Mouse (Mus musculus) CH12.LX (cell line): ENCODE measurements at regions not wholly inside any gene's neighbourhood (a gene's known extent, or its start where the extent isn't known, plus 50 kb on each side); places are given as distances from the start of the nearest gene placed in this dataset.

Experiments used
- DNase-seq: peaks from one replicate; pipeline ENCODE4 v3.0.0-alpha.2; 2013; ENCODE audit errors: extremely low read depth
- H3K27ac ChIP-seq: 2 replicates; pipeline ENCODE4 v1.5.1; 2012; ENCODE audit warnings: low read depth, mild to moderate bottlenecking, control low read depth, moderate library complexity; ENCODE audit not compliant: insufficient read depth
- H3K27me3 ChIP-seq: replicated peaks from 2 replicates; pipeline ENCODE3; 2012; ENCODE audit warnings: inconsistent platforms
- H3K36me3 ChIP-seq, 2 experiments: replicated peaks in 1 of 2; 2 replicates each; pipeline versions ENCODE3 to v1.6.1; 2012; ENCODE audit warnings: inconsistent platforms in 1 of 2, low read length in 1 of 2, mild to moderate bottlenecking in 1 of 2, mixed read lengths in 1 of 2, moderate library complexity in 1 of 2; ENCODE audit not compliant: control insufficient read depth in 1 of 2, insufficient read depth in 1 of 2
- H3K4me1 ChIP-seq, 2 experiments: 2 replicates each; pipeline ENCODE4 v1.6.1; 2012; ENCODE audit warnings: inconsistent platforms in 1 of 2, moderate library complexity in 1 of 2; ENCODE audit not compliant: insufficient read depth in 2 of 2, control insufficient read depth in 1 of 2
- H3K4me2 ChIP-seq: 2 replicates; pipeline ENCODE4 v1.6.1; 2012; ENCODE audit warnings: low read depth, mild to moderate bottlenecking, control low read depth; ENCODE audit not compliant: poor library complexity, insufficient read depth, severe bottlenecking
- H3K4me3 ChIP-seq, 3 experiments: fragments of 150-350 bp in 1 of 3; sonication (generic) in 1 of 3; replicated peaks in 1 of 3; 2 replicates each; pipeline versions ENCODE3 to v1.5.1; 2011 to 2012; ENCODE audit warnings: low read depth in 2 of 3, low read length in 2 of 3, mild to moderate bottlenecking in 2 of 3, moderate library complexity in 2 of 3, control low read depth in 1 of 3, improper control_type of control experiment in 1 of 3, inconsistent platforms in 1 of 3, mixed read lengths in 1 of 3; ENCODE audit not compliant: poor library complexity in 1 of 3
- H3K79me2 ChIP-seq: replicated peaks from 2 replicates; pipeline ENCODE4 v1.6.1; 2012; ENCODE audit warnings: mild to moderate bottlenecking, moderate library complexity; ENCODE audit not compliant: control insufficient read depth, poor library complexity, insufficient read depth, severe bottlenecking; ENCODE audit errors: extremely low read depth
- H3K9ac ChIP-seq: 2 replicates; pipeline ENCODE4 v1.6.1; 2012; ENCODE audit warnings: low read depth, mild to moderate bottlenecking, control low read depth, moderate library complexity; ENCODE audit not compliant: insufficient read depth
- H3K9me3 ChIP-seq: replicated peaks from 2 replicates; pipeline ENCODE3; 2012; ENCODE audit warnings: low read length, inconsistent platforms, mixed read lengths
- CHD1 ChIP-seq: IDR thresholded peaks from 2 replicates; pipeline ENCODE4 v1.6.1; 2012; ENCODE audit warnings: low read depth, low read length, improper control_type of control experiment, inconsistent platforms
- CTCF ChIP-seq, 2 experiments: IDR thresholded peaks in 1 of 2; conservative IDR thresholded peaks in 1 of 2; 2 replicates each; pipeline ENCODE4 v1.5.1; 2011 to 2012; ENCODE audit warnings: low read depth in 2 of 2, low read length in 2 of 2, improper control_type of control experiment in 1 of 2, inconsistent platforms in 1 of 2, mild to moderate bottlenecking in 1 of 2, moderate library complexity in 1 of 2
- ELF1 ChIP-seq: IDR thresholded peaks from 2 replicates; pipeline ENCODE4 v1.6.1; 2014; ENCODE audit warnings: low read depth, mild to moderate bottlenecking, inconsistent platforms, low read length, improper control_type of control experiment
- EP300 ChIP-seq: IDR thresholded peaks from 2 replicates; pipeline ENCODE4 v1.6.1; 2011; ENCODE audit warnings: low read length, improper control_type of control experiment
- JUND ChIP-seq: conservative IDR thresholded peaks from 2 replicates; pipeline ENCODE4 v1.6.1; 2011; ENCODE audit warnings: low read depth, low read length, improper control_type of control experiment
- MAZ ChIP-seq: IDR thresholded peaks from 2 replicates; pipeline ENCODE4 v1.6.1; 2012; ENCODE audit warnings: low read depth, mild to moderate bottlenecking, inconsistent platforms, low read length, improper control_type of control experiment, moderate library complexity
- MEF2A ChIP-seq: IDR thresholded peaks from 2 replicates; pipeline ENCODE4 v1.6.1; 2014; ENCODE audit warnings: low read depth, mild to moderate bottlenecking, inconsistent platforms, low read length, improper control_type of control experiment, borderline replicate concordance
- MYC ChIP-seq: IDR thresholded peaks from 2 replicates; pipeline ENCODE4 v1.6.1; 2011; ENCODE audit warnings: low read depth, mild to moderate bottlenecking, improper control_type of control experiment, low read length
- NELFE ChIP-seq: IDR thresholded peaks from 2 replicates; pipeline ENCODE4 v1.6.1; 2011; ENCODE audit warnings: low read depth, low read length, improper control_type of control experiment
- PAX5 ChIP-seq: IDR thresholded peaks from 2 replicates; pipeline ENCODE4 v1.6.1; 2012; ENCODE audit warnings: low read length, inconsistent platforms, mixed read lengths
- POLR2A ChIP-seq: IDR thresholded peaks from 2 replicates; pipeline ENCODE4 v1.6.1; 2011; ENCODE audit warnings: low read depth, mild to moderate bottlenecking, improper control_type of control experiment, low read length
- POLR2AphosphoS2 ChIP-seq: IDR thresholded peaks from 2 replicates; pipeline ENCODE4 v1.6.1; 2011; ENCODE audit warnings: low read depth, low read length, improper control_type of control experiment
- SIN3A ChIP-seq: IDR thresholded peaks from 2 replicates; pipeline ENCODE4 v1.6.1; 2012; ENCODE audit warnings: low read length, improper control_type of control experiment, inconsistent platforms
- SMC3 ChIP-seq: IDR thresholded peaks from 2 replicates; pipeline ENCODE4 v1.6.1; 2011; ENCODE audit warnings: low read depth, low read length, improper control_type of control experiment
- TBP ChIP-seq: conservative IDR thresholded peaks from 2 replicates; pipeline ENCODE4 v1.6.1; 2011; ENCODE audit warnings: low read depth, low read length, improper control_type of control experiment
- TCF12 ChIP-seq: IDR thresholded peaks from 2 replicates; pipeline ENCODE4 v1.6.1; 2014; ENCODE audit warnings: low read depth, mild to moderate bottlenecking, inconsistent platforms, low read length, improper control_type of control experiment
- UBTF ChIP-seq: IDR thresholded peaks from 2 replicates; pipeline ENCODE4 v1.6.1; 2012; ENCODE audit warnings: low read depth, mild to moderate bottlenecking, inconsistent platforms, low read length, improper control_type of control experiment, moderate library complexity
- USF1 ChIP-seq: IDR thresholded peaks from 2 replicates; pipeline ENCODE4 v1.6.1; 2014; ENCODE audit warnings: low read depth, mild to moderate bottlenecking, inconsistent platforms, low read length, improper control_type of control experiment
- USF2 ChIP-seq: conservative IDR thresholded peaks from 2 replicates; pipeline ENCODE4 v1.6.1; 2011; ENCODE audit warnings: low read depth, low read length, improper control_type of control experiment
- ZKSCAN1 ChIP-seq: IDR thresholded peaks from 2 replicates; pipeline ENCODE4 v1.6.1; 2012; ENCODE audit warnings: low read depth, inconsistent platforms, low read length, improper control_type of control experiment, borderline replicate concordance
- ZMIZ1 ChIP-seq: IDR thresholded peaks from 2 replicates; pipeline ENCODE4 v1.6.1; 2012; ENCODE audit warnings: low read depth, mild to moderate bottlenecking, inconsistent platforms, low read length, improper control_type of control experiment
- ZNF384 ChIP-seq: IDR thresholded peaks from 2 replicates; pipeline ENCODE4 v1.6.1; 2012; ENCODE audit warnings: low read depth, low read length, improper control_type of control experiment, inconsistent platforms
- dilution Hi-C: fragments of 300-500 bp; cut with MboI; formaldehyde crosslinking; loops from 2 replicates; pipeline ENCODE4 v1.14.3; 2020; ENCODE audit warnings: low sequenced_read_pairs; ENCODE audit not compliant: extremely low pct_unique_long_range_greater_than_20kb, extremely low pct_ligation_motif_present
- in situ Hi-C: fragments of 300-500 bp; cut with MboI; formaldehyde crosslinking; loops from 3 replicates; pipeline ENCODE4 v1.14.3; 2019; ENCODE audit warnings: low sequenced_read_pairs, low pct_ligation_motif_present, low pct_unique_long_range_greater_than_20kb, mixed read lengths

GRCm38 (mm10) chr6:99919816-99920562, 193.8 kb upstream of the Prok2 start:
- Histone ChIP-seq H3K79me2 (no peaks in the 10 kb centered on the region), H3K27me3 (peaks cover 2% of the 10 kb centered on the region), H3K9me3 (peaks cover 2% of the 10 kb centered on the region), H3K4me3 (no peak overlapping the region), H3K36me3 (no peaks in the 10 kb centered on the region), H3K9ac (no peak overlapping the region), H3K4me2 (no peak overlapping the region), H3K27ac (no peak overlapping the region), H3K4me1 (no peaks in the 10 kb centered on the region)
- dilution Hi-C loops: no loop called here
- in situ Hi-C loops: no loop called here
- no peak for TF ChIP-seq ZMIZ1
- no peak for TF ChIP-seq TBP
- no peak for TF ChIP-seq UBTF
- no peak for TF ChIP-seq CTCF (conservative IDR thresholded peaks at IDR 0.05 in 1 of 2, IDR thresholded peaks at IDR 0.05 in 1 of 2; ENCODE audit: low read depth in 2 of 2, low read length in 2 of 2)
- no peak for TF ChIP-seq NELFE
- TF ChIP-seq POLR2AphosphoS2: no peak
- TF ChIP-seq ELF1: no peak
- no peak for TF ChIP-seq USF2
- TF ChIP-seq USF1: no peak
- TF ChIP-seq CHD1: no peak
- no peak for TF ChIP-seq ZKSCAN1
- TF ChIP-seq MYC: no peak
- no peak for TF ChIP-seq MAZ
- no peak for TF ChIP-seq EP300
- no peak for TF ChIP-seq SIN3A
- TF ChIP-seq POLR2A: no peak
- no peak for TF ChIP-seq TCF12
- DNase-seq: no peak

DNA sequence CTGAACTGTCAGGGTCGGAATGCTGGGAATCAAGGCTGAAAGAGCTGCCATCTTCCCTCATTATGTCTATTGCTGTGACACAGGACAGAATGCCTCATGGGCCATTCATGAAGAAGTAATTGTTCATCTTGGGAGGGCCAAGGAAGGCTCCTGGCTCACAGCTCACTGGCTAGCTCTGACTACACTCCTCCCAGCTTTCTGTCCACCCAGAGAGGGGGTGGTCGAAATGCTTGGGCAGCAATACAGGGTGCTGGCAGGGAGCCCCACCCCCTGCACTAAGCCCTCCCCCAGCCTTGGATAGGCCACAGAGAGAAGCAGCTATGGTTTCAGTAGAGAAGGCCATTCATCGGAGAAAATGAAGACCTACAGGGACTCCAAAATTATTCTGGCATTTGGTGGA, 192.2 kb upstream of the Prok2 start:
- in situ Hi-C loops (no loop called here), dilution Hi-C loops (no loop called here)
- H3K36me3 ChIP-seq: no peaks in the 10 kb centered on the region

More for the DNA sequence above, 192.2 kb upstream of the Prok2 start:
- H3K27me3 ChIP-seq: peaks cover 2% of the 10 kb centered on the region
- no peak for DNase-seq
- TF ChIP-seq JUND (no peak), PAX5 (no peak), ELF1 (no peak), MEF2A (no peak), ZNF384 (no peak), ZMIZ1 (no peak), CHD1 (no peak), TCF12 (no peak), NELFE (no peak), SMC3 (no peak), CTCF (conservative IDR thresholded peaks at IDR 0.05 in 1 of 2, IDR thresholded peaks at IDR 0.05 in 1 of 2; ENCODE audit: low read depth in 2 of 2, low read length in 2 of 2) (no peak)
- no peak overlapping the region for H3K4me2 ChIP-seq
- H3K79me2 ChIP-seq: no peaks in the 10 kb centered on the region
- H3K4me3 ChIP-seq: no peak overlapping the region
- no peak overlapping the region for H3K9ac ChIP-seq
- H3K4me1 ChIP-seq: no peaks in the 10 kb centered on the region
- no peak overlapping the region for H3K27ac ChIP-seq
- H3K9me3 ChIP-seq: peaks cover 2% of the 10 kb centered on the region
